Mouse (Mus musculus) monocyte, adult 5-6 weeks (primary cell): Measurements from ENCODE around the gene Hand2. TPM values are rescaled to one million over a fixed set of nuclear protein-coding genes. Genes with fewer than 3 reads are reported as not detected.

Source experiments
- ATAC-seq: fragments of 153-309, 156-312 bp; replicated peaks from 2 replicates; pipeline ENCODE4 v1.8.0; 2017; ENCODE audit warnings: mild to moderate bottlenecking; ENCODE audit not compliant: low TSS enrichment, insufficient number of reproducible peaks, severe bottlenecking, poor library complexity, low FRiP score
- total RNA-seq: library from RNA; stranded (forward); fragments of 200-1000, 200-491, 200-594 nt; gene quantifications from 3 replicates; pipeline ENCODE4 v1.2.3, GENCODE M21; 2017

Hand2 gene
- total RNA-seq, 1 experiment from 2014 or later = not detected

GRCm38 (mm10) chr8:57337271-57338030 is 16.7 kb downstream of the Hand2 start:
- no peak for ATAC-seq

- ATAC-seq = no peak
These were observed 19.2 kb downstream of the Hand2 start for GRCm38 (mm10) chr8:57339711-57340650.

- no peak for ATAC-seq
These were observed 20.2 kb downstream of the Hand2 start for GRCm38 (mm10) chr8:57340840-57341540.

GRCm38 (mm10) chr8:57341541-57341840 is 20.7 kb downstream of the Hand2 start:
- ATAC-seq = no peak

DNA sequence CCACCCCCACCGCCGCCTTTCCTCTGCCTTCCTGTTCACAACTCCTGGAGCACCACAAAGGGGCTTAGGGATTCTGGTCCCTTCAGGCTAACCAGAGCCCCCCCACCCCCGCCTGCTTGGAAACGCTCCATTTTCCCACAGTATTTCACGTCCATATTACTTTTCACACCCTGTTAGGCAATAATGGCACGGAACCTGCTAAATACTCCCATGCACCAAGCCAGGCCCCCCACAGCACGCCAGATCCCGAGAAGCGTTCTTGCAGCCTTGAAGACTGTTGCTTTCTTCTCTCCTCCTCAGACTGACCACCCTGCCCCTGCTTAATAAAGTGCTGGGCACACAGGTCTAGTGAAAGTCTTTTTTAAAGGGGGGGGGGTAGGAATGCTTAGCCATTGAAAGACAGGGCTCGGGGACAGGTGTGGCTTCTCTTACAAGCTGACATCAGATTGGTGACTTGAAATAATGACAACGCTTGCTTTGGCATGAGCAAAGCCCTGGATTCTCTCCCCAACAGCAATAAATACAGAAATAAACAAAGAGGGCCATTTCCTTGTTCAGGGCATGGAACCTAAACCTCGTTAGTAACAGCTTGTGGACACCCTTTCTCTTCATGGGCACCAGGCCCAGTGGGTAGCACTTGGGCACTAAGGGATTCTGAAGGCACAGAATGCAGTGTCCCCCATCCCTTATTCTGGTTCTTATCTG is 21.8 kb downstream of the Hand2 start:
- ATAC-seq = no peak

DNA sequence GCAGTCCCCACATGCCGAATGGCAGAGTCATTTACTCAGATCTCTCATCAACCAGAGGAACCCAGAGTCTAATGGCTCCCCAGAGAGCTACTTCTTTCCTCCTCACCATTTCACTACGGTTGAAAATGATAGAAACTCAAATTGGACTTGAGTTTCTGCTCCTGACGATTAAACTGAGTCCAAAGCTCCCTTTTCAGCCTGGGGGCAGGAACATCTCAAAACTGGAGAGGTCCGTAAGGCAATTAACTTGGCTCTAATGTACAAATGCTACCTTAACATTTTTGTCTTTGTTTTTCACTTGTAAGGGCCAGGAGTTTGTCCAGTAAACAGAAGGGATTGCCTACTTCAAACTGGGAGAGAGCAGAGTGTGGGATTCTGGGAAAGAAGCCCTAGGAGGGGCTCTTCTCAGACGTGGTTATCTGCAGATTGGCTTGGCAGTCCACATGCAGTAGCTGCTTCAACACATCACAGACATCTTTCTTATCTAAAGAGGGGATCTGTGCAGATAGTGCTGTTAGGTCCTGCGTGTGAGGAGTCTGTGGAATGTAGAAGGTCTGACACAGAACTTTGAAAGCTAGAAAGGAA is 23.0 kb downstream of the Hand2 start:
- ATAC-seq = no peak

GRCm38 (mm10) chr8:57344956-57345870 is 24.4 kb downstream of the Hand2 start:
- ATAC-seq = no peak

GRCm38 (mm10) chr8:57346371-57346770 is 25.6 kb downstream of the Hand2 start:
- no peak for ATAC-seq

GRCm38 (mm10) chr8:57347141-57347540 is 26.4 kb downstream of the Hand2 start:
- ATAC-seq = no peak

GRCm38 (mm10) chr8:57348251-57348650 is 27.5 kb downstream of the Hand2 start:
- no peak for ATAC-seq

- no peak for ATAC-seq
These were observed 28.2 kb downstream of the Hand2 start for GRCm38 (mm10) chr8:57348866-57349520.

DNA sequence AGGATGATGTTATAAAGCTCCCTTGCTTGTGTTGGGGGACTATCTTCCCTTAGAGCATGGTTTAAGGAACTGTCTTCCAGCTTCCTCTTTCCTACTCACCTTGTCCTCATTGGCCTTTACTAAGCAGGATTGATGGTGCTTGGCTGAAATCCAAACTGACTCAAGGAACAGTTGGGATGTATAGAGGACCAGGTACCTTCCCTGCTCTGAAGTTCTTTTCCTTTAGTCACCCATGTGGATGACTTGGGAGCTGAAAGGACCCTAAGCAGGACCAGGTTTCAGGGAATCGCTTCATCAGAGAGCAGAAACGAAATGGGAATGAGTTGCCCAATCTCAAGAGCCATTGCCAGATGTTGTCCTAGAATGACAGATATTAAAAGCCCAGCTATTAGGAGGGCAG is 31.1 kb downstream of the Hand2 start:
- no peak for ATAC-seq

DNA sequence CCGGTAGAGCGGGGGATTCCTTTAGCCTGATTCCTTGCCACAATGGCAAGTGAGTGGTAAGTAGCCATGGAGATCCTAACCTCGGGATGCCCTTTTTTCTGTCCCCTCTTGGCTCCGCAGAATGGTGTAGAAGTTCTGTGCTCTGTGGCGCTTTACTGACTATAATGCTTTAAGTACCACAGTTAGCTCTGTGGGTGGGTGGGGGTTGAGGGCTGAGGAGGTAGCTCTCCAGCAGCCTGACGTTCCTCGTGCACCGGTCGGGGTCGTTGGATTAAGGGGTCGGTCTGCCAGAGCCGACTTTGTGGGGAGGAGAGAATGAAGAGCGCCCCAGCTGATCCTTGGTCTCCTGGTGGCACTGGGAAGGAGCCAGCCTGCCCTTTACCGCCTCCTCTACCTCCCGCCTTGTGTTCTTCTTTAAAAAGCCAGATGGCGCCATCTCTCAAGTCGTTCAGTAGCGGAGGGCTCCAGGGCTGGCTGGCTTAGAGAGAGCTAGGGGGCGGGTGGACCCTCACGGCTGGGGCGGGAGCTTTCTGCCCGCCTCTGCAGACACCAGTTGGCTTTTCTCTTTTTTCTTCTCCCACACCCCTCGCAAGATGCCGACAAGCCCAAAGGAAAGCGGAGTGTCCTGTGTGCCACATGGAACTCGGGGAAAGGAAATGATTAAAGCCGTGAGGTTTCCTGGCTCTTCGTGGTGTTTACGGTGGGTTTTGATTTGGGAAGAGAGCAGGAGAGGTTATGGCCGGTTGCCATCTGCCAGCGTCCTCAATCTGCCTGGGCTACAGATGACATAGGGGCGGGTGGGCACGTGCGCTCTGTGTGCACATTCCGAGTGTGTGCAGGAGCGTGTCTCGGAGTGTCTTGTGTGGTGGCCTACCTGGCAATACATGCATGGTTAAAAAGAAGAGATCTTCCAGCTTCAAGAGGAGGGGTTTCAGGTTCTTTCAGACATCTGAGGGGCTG is 32.8 kb downstream of the Hand2 start:
- peak; percentile 53 for ATAC-seq

DNA sequence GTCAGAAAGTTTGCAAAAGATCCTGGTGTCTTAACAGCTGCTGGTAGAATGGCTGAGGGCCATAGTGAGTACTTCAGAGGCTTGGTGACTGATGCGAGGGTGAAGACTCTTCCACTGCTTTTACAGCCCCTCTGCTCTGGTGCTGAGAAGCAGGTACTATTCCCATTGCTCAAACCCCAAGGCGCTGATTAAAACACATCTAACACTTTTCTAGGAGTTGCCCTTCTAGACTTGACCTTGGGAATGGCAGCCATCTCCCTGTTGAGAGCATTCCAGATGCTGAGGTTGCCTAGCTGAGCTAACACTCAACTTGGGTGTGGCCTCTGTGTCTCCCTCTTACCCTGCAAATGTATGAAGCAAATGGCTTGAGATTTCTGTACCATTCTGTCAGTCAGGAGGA is 34.1 kb downstream of the Hand2 start:
- ATAC-seq = no peak

DNA sequence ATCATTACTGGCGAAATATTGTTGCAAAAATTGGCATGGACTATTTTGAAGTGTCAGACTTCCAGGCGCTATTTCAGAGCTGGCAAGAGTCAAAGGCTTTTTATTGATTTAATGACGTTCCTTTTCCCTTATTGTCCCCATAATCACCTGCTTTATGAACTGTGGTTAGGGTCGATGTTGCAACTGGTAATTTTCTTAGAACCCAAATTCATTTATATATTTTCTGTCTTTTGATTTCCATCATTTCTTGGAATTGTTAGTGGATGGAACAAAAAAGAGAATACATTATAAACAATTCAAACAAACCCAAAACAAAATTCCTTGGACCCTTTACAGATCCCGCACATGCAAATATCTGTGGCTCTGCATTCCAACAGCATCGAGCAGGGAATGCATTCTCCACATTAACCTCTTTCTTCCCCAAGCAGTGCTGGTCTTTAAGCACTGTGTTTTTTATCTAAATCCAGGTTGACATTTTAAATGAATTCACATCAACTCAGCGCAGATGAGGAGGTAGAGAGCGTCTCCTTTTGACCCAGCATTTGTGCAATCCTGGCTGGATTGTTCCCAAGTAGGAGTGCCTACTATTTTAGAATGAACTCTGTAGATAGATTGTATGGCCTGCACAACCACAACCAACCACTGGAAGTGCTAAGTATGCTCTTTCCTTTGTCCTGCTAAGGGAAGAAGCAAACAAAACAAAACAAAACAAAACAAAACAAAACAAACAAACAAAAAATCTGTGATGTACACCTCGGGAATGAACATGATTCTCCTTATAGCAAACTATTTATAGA is 35.9 kb downstream of the Hand2 start:
- ATAC-seq = no peak
